Mouse (Mus musculus) adrenal gland, adult 2 months (tissue): ENCODE data around the gene Adamts17. TPM values are rescaled to one million over a fixed set of nuclear protein-coding genes. Genes with fewer than 3 reads are reported as not detected.

Source experiments
- DNase-seq: peaks from one replicate; pipeline ENCODE4 v3.0.0; 2021
- polyA plus RNA-seq: library from polyadenylated mRNA; depleted of rRNA; stranded (reverse); fragments of >200 nt; gene quantifications from 2 replicates; pipeline ENCODE4 v1.2.3, GENCODE M21; 2012
- total RNA-seq, 2 experiments: library from RNA; stranded (reverse); gene quantifications; 2 replicates each; pipeline ENCODE4 v1.2.3; 2021

Adamts17 gene
- total and polyA plus RNA-seq, 3 experiments, result 2.2 to 4.6 (median 4.3) TPM

- peak; percentile 16 for DNase-seq
Observed at GRCm38 (mm10) chr7:66933251-66933650, 93.7 kb downstream of the Adamts17 start.

- no peak for DNase-seq
Observed at GRCm38 (mm10) chr7:66934062-66934461, 94.5 kb downstream of the Adamts17 start.

- no peak for DNase-seq
Observed at GRCm38 (mm10) chr7:66935041-66935440, 95.5 kb downstream of the Adamts17 start.

GRCm38 (mm10) chr7:66936042-66936755 is 96.7 kb downstream of the Adamts17 start:
- DNase-seq, result no peak

- DNase-seq, result no peak
Observed at GRCm38 (mm10) chr7:66936911-66937310, 97.4 kb downstream of the Adamts17 start.

- DNase-seq, result no peak
Observed at GRCm38 (mm10) chr7:66938988-66939783, 99.7 kb downstream of the Adamts17 start.

- no peak for DNase-seq
Observed at GRCm38 (mm10) chr7:66940761-66941160, 101.2 kb downstream of the Adamts17 start.

GRCm38 (mm10) chr7:66949006-66949405 is 109.5 kb downstream of the Adamts17 start:
- no peak for DNase-seq

- no peak for DNase-seq
Observed at GRCm38 (mm10) chr7:66952921-66953320, 113.4 kb downstream of the Adamts17 start.

- no peak for DNase-seq
Observed at GRCm38 (mm10) chr7:66954073-66954472, 114.5 kb downstream of the Adamts17 start.

- DNase-seq, result no peak
Observed at GRCm38 (mm10) chr7:66954723-66955122, 115.2 kb downstream of the Adamts17 start.

- DNase-seq, result peak; percentile 34
Observed at GRCm38 (mm10) chr7:66955455-66955919, 116.0 kb downstream of the Adamts17 start.

- DNase-seq, result peak; percentile 37
Observed at GRCm38 (mm10) chr7:66955978-66956377, 116.4 kb downstream of the Adamts17 start.

GRCm38 (mm10) chr7:66957764-66958163 is 118.2 kb downstream of the Adamts17 start:
- no peak for DNase-seq

GRCm38 (mm10) chr7:66960246-66961033 is 120.9 kb downstream of the Adamts17 start:
- DNase-seq, result no peak

- DNase-seq, result peak; percentile 85
Observed at GRCm38 (mm10) chr7:66962736-66963135, 123.2 kb downstream of the Adamts17 start.

- DNase-seq, result peak; percentile 57
Observed at GRCm38 (mm10) chr7:66963541-66963940, 124.0 kb downstream of the Adamts17 start.

- DNase-seq, result no peak
Observed at GRCm38 (mm10) chr7:66966541-66967205, 127.1 kb downstream of the Adamts17 start.

- DNase-seq, result no peak
Observed at GRCm38 (mm10) chr7:66967206-66967919, 127.8 kb downstream of the Adamts17 start.

- DNase-seq, result no peak
Observed at GRCm38 (mm10) chr7:66968661-66969060, 129.1 kb downstream of the Adamts17 start.

GRCm38 (mm10) chr7:66969199-66969598 is 129.7 kb downstream of the Adamts17 start:
- DNase-seq, result no peak
